12 mouse cellular contexts compared by ENCODE assay signal in genomic region chr9:42871681-42872080, GRCm38 (mm10).
DNase-seq lines count a peak whose midpoint lies in the region; ATAC-seq and TF ChIP-seq lines count a peak whose summit lies in the region.
"Had no signal": no experiment of that assay in that cellular context is flagged by ENCODE, and none has a peak within 500 bp of the region (broad histone marks: within the 10 kb centered on the region; RNA-seq: fewer than 3 reads in every experiment).

No protein-coding gene starts in this region.

- peak; percentile 5 for DNase-seq in gastrocnemius, adult 18-20 months (ENCODE audit: low spot score)
- DNase-seq in gastrocnemius, postnatal 14 days, result no peak
- peak; percentile 35 for DNase-seq in urinary bladder, postnatal 14 days (ENCODE audit: low spot score)
- DNase-seq in urinary bladder, postnatal 10 days (ENCODE audit: low spot score), result no peak
- peak; percentile 3 to 24 for DNase-seq in heart, adult 9 months (ENCODE audit: low spot score in 2 of 2)
- no peak for DNase-seq in stomach, postnatal 0 days (ENCODE audit: low spot score)
- no peak for DNase-seq in kidney, adult 9 months
- no peak for DNase-seq in left cerebral cortex, adult 8-10 months (ENCODE audit: low spot score in 2 of 2)
- DNase-seq: kidney, postnatal 25 days had no signal

- no peaks in the 10 kb centered on the region for H3K36me3 ChIP-seq in stomach, postnatal 0 days (ENCODE audit: control insufficient read depth, insufficient read depth, low read length)

- no peak overlapping the region for H3K27ac ChIP-seq in stomach, postnatal 0 days (replicated peaks)

- no peaks in the 10 kb centered on the region for H3K9me3 ChIP-seq in stomach, postnatal 0 days (ENCODE audit: control insufficient read depth, low read length)

- TF ChIP-seq CTCF in stomach, postnatal 0 days (IDR thresholded peaks at IDR 0.05; ENCODE audit: low read depth), result peak; percentile 19

- WGBS in stomach, postnatal 0 days, result 73% methylated on average over 4 of the region's 4 CpGs

- no peak overlapping the region for H3K4me3 ChIP-seq in stomach, postnatal 0 days (ENCODE audit: low read depth, low read length)

- no peak overlapping the region for H3K4me2 ChIP-seq in stomach, postnatal 0 days (replicated peaks; ENCODE audit: low read depth)

- ATAC-seq in stomach, postnatal 0 days (ENCODE audit: low FRiP score, low TSS enrichment), result 0 out of 2 replicates have a peak, but pooled peaks have one; percentile 40
- ATAC-seq: activated CD4-positive, CD25-positive, alpha-beta regulatory T cell, adult 4 months; forebrain, embryonic 16.5 days; midbrain, embryonic 16.5 days had no signal

- intact Hi-C loops in gastrocnemius, postnatal 14 days (cut with DNase I; ENCODE audit: low total_unique reads), result no loop called here

- H3K9ac ChIP-seq in stomach, postnatal 0 days (ENCODE audit: low read length), result no peak overlapping the region

- H3K4me1 ChIP-seq in stomach, postnatal 0 days (replicated peaks; ENCODE audit: control insufficient read depth, insufficient read depth), result no peaks in the 10 kb centered on the region

- no peak for TF ChIP-seq EP300 in stomach, postnatal 0 days (optimal IDR thresholded peaks at IDR 0.05)

- no peaks in the 10 kb centered on the region for H3K27me3 ChIP-seq in stomach, postnatal 0 days (ENCODE audit: control insufficient read depth, insufficient read depth, low read length)

Comparison
In these comparisons a context has a peak if more than half of its experiments do, and no peak if none do; other contexts are left out.
1. DNase-seq: peak in gastrocnemius, adult 18-20 months (single experiment), urinary bladder, postnatal 14 days (single experiment) and heart, adult 9 months (2 of 2); none in gastrocnemius, postnatal 14 days (single experiment), urinary bladder, postnatal 10 days (single experiment), stomach, postnatal 0 days (single experiment), kidney, adult 9 months (single experiment) and left cerebral cortex, adult 8-10 months (0 of 2).